Mouse (Mus musculus): ENCODE results near the gene Trmt112. TPM values are rescaled to one million over a fixed set of nuclear protein-coding genes. Genes with fewer than 3 reads are reported as not detected.
"Not testable (repeated sequence)": the region's sequence is repeated elsewhere in the genome, so short reads cannot be mapped to it uniquely, and the experiment has no call there.

The Trmt112 gene
- polyA plus RNA-seq, 1 experiment from 2014 or later: 68.6 TPM

GRCm38 (mm10) chr19:6906199-6906598 lies 3.3 kb upstream of the Trmt112 start:
- H3K4me1 ChIP-seq (ENCODE audit: insufficient read depth): peaks cover 15% of the 10 kb centered on the region
- 76% methylated on average over 3 of the region's 3 CpGs for WGBS (ENCODE audit: insufficient replicate concordance)
- TF ChIP-seq CTCF (IDR thresholded peaks at IDR 0.05; ENCODE audit: low read depth): no peak
- no peaks in the 10 kb centered on the region for H3K27me3 ChIP-seq (ENCODE audit: insufficient read depth, low read length)
- H3K4me2 ChIP-seq (ENCODE audit: low read depth, low read length): peak overlapping the region; percentile 4; the same call in 1 of the 2 replicates
- no peak overlapping the region for H3K4me3 ChIP-seq (ENCODE audit: low read depth, low read length)
- H3K36me3 ChIP-seq (replicated peaks; ENCODE audit: insufficient read depth, low read length): peaks cover 23% of the 10 kb centered on the region
- H3K27ac ChIP-seq (ENCODE audit: low read depth): no peak overlapping the region
- no peak overlapping the region; the same call in 1 of the 2 replicates for H3K9ac ChIP-seq (replicated peaks)
- ATAC-seq (no peak), DNase-seq (no peak)
- no peaks in the 10 kb centered on the region for H3K9me3 ChIP-seq (ENCODE audit: low read length)

GRCm38 (mm10) chr19:6907094-6907493 lies 2.4 kb upstream of the Trmt112 start:
- DNase-seq (no peak), ATAC-seq (no peak)
- TF ChIP-seq EP300 (IDR thresholded peaks at IDR 0.05; ENCODE audit: low read depth): no peak
- no peak for TF ChIP-seq CTCF (IDR thresholded peaks at IDR 0.05; ENCODE audit: low read depth)
- Histone ChIP-seq H3K36me3 (replicated peaks; ENCODE audit: insufficient read depth, low read length) (peaks cover 32% of the 10 kb centered on the region), H3K4me1 (ENCODE audit: insufficient read depth) (peaks cover 18% of the 10 kb centered on the region), H3K9me3 (ENCODE audit: low read length) (no peaks in the 10 kb centered on the region), H3K27me3 (ENCODE audit: insufficient read depth, low read length) (no peaks in the 10 kb centered on the region), H3K9ac (replicated peaks) (peak overlapping the region; percentile 73; the same call in 1 of the 2 replicates), H3K4me3 (ENCODE audit: low read depth, low read length) (peak overlapping the region; percentile 70), H3K4me2 (ENCODE audit: low read depth, low read length) (peak overlapping the region; percentile 87), H3K27ac (ENCODE audit: low read depth) (0 out of 2 replicates have a peak overlapping the region, but pooled peaks have one; percentile 6)
- 86% methylated on average over 8 of the region's 8 CpGs for whole genome bisulfite sequencing (ENCODE audit: insufficient replicate concordance)

- TF ChIP-seq EP300 (IDR thresholded peaks at IDR 0.05; ENCODE audit: low read depth): no peak
- peak; percentile 44 for TF ChIP-seq CTCF (IDR thresholded peaks at IDR 0.05; ENCODE audit: low read depth)
- 58% methylated on average over 7 of the region's 7 CpGs for WGBS (ENCODE audit: insufficient replicate concordance)
- H3K36me3 ChIP-seq (replicated peaks; ENCODE audit: insufficient read depth, low read length): peaks cover 41% of the 10 kb centered on the region
- no peaks in the 10 kb centered on the region for H3K27me3 ChIP-seq (ENCODE audit: insufficient read depth, low read length)
- ATAC-seq (peak; percentile 32), DNase-seq (peak; percentile 29)
- H3K9me3 ChIP-seq (ENCODE audit: low read length): no peaks in the 10 kb centered on the region
- H3K27ac ChIP-seq (ENCODE audit: low read depth): peak overlapping the region; percentile 98
- H3K9ac ChIP-seq (replicated peaks): peak overlapping the region; percentile 73
- H3K4me3 ChIP-seq (ENCODE audit: low read depth, low read length): peak overlapping the region; percentile 70
- H3K4me1 ChIP-seq (ENCODE audit: insufficient read depth): peaks cover 18% of the 10 kb centered on the region
- peak overlapping the region; percentile 87 for H3K4me2 ChIP-seq (ENCODE audit: low read depth, low read length)
Observed at GRCm38 (mm10) chr19:6907811-6908540, 1.5 kb upstream of the Trmt112 start.

- DNase-seq: no peak
Observed at GRCm38 (mm10) chr19:6909021-6909420, 477 bp upstream of the Trmt112 start.

GRCm38 (mm10) chr19:6910306-6910705 lies 808 bp downstream of the Trmt112 start:
- Histone ChIP-seq H3K4me2 (ENCODE audit: low read depth, low read length) (peak overlapping the region; percentile 87), H3K9ac (replicated peaks) (peak overlapping the region; percentile 73), H3K36me3 (replicated peaks; ENCODE audit: insufficient read depth, low read length) (peaks cover 53% of the 10 kb centered on the region), H3K27ac (ENCODE audit: low read depth) (peak overlapping the region; percentile 98), H3K4me3 (ENCODE audit: low read depth, low read length) (peak overlapping the region; percentile 70), H3K4me1 (ENCODE audit: insufficient read depth) (peaks cover 18% of the 10 kb centered on the region)
- under 1% methylated on average over 23 of the region's 30 CpGs for WGBS (ENCODE audit: insufficient replicate concordance)
- DNase-seq (peak; percentile 67), ATAC-seq (peak; percentile 22)
- not testable (repeated sequence) for H3K9me3 ChIP-seq (ENCODE audit: low read length); H3K27me3 ChIP-seq (ENCODE audit: insufficient read depth, low read length)

More at GRCm38 (mm10) chr19:6909021-6909420, 477 bp upstream of the Trmt112 start:
- Histone ChIP-seq H3K4me3 (ENCODE audit: low read depth, low read length) (peak overlapping the region; percentile 70), H3K4me2 (ENCODE audit: low read depth, low read length) (peak overlapping the region; percentile 87), H3K36me3 (replicated peaks; ENCODE audit: insufficient read depth, low read length) (peaks cover 51% of the 10 kb centered on the region), H3K27me3 (ENCODE audit: insufficient read depth, low read length) (no peaks in the 10 kb centered on the region), H3K4me1 (ENCODE audit: insufficient read depth) (peaks cover 18% of the 10 kb centered on the region), H3K9me3 (ENCODE audit: low read length) (no peaks in the 10 kb centered on the region), H3K9ac (replicated peaks) (peak overlapping the region; percentile 73), H3K27ac (ENCODE audit: low read depth) (peak overlapping the region; percentile 98)
- ATAC-seq: no peak
- WGBS (ENCODE audit: insufficient replicate concordance): 6% methylated on average over 11 of the region's 11 CpGs
- TF ChIP-seq CTCF (IDR thresholded peaks at IDR 0.05; ENCODE audit: low read depth): no peak
- no peak for TF ChIP-seq EP300 (IDR thresholded peaks at IDR 0.05; ENCODE audit: low read depth)

- ATAC-seq (no peak), DNase-seq (no peak)
- H3K9me3 ChIP-seq (ENCODE audit: low read length): no peaks in the 10 kb centered on the region
- H3K4me1 ChIP-seq (ENCODE audit: insufficient read depth): peaks cover 18% of the 10 kb centered on the region
- H3K4me2 ChIP-seq (ENCODE audit: low read depth, low read length): peak overlapping the region; percentile 87
- peak overlapping the region; percentile 16; the same call in 1 of the 2 replicates for H3K27ac ChIP-seq (ENCODE audit: low read depth)
- H3K4me3 ChIP-seq (ENCODE audit: low read depth, low read length): peak overlapping the region; percentile 70
- 83% methylated on average over 19 of the region's 19 CpGs for WGBS (ENCODE audit: insufficient replicate concordance)
- no peaks in the 10 kb centered on the region for H3K27me3 ChIP-seq (ENCODE audit: insufficient read depth, low read length)
- H3K9ac ChIP-seq (replicated peaks): peak overlapping the region; percentile 51
- TF ChIP-seq CTCF (IDR thresholded peaks at IDR 0.05; ENCODE audit: low read depth): no peak
- TF ChIP-seq EP300 (IDR thresholded peaks at IDR 0.05; ENCODE audit: low read depth): no peak
- H3K36me3 ChIP-seq (replicated peaks; ENCODE audit: insufficient read depth, low read length): peaks cover 44% of the 10 kb centered on the region
Observed at GRCm38 (mm10) chr19:6911101-6912074, 1.9 kb downstream of the Trmt112 start.
